Mouse (Mus musculus) thymus, postnatal 10 days (tissue): Measurements from ENCODE around the gene Slc24a3.

Source experiments
- DNase-seq, 2 experiments: peaks; one replicate each; pipeline ENCODE4 v3.0.0; 2021; ENCODE audit warnings: low spot score in 2 of 2

Gene Slc24a3

DNA sequence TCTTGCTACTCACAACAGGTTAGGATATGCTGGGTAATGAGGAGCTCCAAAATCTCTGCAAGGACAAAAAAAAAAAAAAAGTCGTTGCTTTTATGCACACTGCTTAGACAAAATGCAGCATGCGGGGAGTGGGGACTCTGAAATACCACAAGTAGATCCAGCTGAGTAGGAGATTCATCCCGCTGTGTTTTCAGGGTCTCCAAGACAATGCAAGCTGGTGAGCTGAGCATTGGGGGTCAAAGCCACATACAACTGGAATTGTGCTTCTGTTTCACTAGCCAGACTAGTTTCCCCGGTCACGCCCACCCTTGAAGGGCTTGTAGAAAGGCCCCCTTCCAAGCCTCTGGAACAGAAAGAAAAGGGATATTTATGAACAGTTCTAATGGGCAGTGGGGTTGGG, 270.8 kb downstream of the Slc24a3 start:
- no peak for DNase-seq

DNA sequence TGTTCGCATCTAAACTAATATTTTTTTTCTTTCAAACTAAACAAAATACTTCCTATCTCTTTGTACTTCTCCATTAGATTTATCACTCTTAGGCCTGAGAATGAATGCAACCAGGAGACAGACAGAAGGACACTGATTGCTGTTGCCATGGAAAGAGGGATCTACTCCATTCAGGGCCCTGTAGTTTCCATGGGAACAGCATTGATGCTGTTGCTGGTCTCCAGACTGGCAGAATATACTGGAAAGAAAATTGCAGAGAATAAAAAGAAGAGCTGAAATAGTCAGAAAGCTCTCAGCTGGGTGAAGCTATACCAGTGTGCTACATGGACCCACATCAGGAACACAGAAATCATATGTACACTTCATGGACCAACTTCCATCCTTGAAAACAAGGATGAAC, 272.2 kb downstream of the Slc24a3 start:
- no peak for DNase-seq

DNA sequence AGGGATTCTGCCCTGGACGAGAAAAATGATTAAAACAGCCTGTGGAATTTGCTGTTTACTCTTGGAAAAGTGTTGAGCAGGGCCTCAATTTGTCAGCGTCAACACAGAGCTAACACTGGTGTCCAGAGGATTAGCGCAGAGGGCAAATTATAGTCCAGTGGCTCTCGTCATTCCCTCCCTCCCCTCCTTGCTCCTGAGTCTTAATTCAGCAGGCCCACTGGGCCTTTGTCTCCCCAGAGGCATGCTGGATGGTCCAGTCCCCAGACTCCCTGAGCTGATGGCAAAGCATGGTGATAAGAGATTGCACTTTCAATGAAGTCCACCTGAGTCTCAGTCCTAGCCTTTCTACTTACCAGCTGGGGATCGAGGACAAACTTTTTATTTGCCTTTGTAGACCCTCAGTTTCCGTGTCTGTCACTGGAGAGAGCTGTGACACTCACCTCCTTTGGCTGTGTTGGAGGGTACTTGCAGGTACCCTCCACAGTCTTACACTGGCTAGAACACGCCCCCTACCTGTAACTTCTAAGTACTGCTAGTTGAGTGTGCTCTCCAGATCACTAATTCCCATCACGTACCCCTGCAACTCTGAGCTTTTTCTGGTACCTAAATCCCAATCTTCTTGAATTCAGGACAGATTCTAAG, 289.7 kb downstream of the Slc24a3 start:
- DNase-seq = no peak

DNA sequence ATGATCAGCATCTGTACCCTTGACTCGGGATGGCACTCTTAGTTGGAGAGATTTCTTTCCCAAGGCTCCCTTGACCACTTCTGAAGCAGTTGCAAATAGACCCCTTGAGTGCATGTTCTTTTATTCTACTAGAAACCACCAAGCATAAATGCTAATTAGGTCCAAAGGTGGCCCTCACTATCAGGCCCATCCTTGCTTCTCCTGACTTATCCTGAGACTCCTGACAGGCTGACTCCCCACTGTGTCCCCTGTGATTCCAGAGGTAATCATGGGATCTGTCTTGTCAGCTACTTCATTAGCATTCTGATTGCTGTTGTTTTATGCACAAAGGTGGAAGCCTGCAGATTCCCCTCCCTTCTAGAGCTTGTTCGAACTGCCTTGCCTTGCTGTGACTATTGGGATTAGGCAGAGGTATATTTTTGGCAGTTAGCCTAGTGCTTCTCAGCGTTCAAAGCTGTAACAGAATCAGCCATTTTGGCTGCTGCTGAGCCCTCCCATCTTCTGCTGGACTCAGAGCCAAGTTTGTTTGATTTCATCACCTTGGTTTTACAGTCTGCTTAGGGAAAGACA, 293.4 kb downstream of the Slc24a3 start:
- DNase-seq = no peak

DNA sequence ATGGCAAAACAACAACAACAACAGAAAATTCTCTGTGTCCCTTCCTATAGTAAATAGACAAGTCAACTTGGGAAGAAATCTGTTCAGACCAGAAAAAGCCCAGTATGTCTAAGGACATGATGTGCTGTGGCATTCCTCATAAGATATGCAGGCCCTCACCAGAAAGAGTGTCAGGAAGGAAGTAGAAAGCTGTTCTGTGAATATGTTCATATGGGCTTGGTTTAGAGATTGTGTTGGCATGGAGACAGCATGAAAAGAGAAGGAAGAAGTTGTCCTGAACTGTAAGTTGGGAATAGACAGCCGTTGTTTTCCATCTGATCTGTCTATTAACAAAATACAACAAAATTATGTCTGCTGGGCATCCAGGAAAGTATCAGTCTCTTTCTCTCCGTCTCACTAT, 294.7 kb downstream of the Slc24a3 start:
- no peak for DNase-seq

DNA sequence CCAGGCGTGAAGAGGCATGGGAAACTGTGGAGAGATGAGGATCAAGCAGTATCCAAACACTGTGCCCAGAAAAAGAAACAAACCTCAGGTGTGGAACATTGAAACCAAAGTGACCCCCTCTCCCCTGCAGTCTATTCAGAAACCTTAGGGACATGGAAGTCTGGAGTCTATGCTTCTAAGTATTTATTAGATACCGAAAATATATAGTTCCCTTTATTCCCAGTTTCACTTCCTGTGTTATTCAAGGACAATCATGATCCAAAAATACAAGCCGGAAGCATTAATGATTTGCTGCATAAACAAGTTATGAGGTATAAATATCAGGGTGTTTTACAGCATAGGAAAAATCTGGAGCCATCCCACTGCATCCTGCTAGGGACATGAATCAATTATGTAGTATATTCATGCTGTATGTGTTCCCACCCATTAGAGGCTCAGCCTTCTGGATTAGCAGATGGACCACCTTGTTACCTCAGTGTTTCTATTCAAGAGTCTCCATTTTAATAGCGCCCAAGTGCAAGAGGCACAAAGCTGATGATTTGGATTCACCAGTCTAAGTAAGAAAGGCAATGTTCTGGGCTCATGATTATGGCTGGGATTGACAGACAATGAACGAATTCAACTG, 301.3 kb downstream of the Slc24a3 start:
- no peak for DNase-seq

DNA sequence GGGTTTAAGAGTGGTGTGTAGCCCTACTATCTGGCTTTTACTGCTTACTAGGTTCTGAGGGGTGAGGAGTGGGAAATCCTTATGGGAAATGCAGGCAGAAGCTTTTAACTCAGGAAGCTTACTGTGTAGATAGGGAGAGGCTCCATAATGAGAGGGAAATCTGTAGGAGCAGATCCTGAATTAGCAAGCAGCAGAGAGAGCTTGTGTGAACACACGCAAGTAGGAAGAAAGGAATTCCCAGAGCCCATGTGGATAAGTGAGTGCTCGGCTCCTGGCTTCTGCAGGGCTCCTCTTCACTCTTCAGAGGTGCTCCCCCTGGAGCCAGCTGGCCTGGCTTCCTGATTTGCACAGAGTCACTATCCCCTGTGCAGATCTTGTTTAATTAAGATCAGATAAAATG, 309.9 kb downstream of the Slc24a3 start:
- no peak for DNase-seq

DNA sequence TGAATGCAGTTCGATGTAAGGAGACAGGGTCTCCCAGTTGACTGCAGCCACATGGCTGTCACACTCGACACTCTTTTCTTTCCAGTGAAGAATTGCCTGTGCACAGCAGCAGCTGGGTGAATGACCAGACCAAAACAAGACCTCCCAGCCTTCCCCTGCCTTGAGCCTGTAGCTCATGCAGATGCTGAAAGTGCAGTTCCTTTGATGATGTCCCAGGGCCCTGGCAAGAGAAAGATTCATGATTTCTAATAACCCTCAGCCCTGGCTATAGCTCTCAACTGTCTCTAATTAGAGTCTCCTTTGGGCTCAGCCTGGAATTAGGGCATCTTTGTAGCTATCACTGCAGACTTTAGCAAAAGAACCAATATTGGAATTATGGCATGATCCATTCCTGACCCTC, 312.1 kb downstream of the Slc24a3 start:
- no peak for DNase-seq

DNA sequence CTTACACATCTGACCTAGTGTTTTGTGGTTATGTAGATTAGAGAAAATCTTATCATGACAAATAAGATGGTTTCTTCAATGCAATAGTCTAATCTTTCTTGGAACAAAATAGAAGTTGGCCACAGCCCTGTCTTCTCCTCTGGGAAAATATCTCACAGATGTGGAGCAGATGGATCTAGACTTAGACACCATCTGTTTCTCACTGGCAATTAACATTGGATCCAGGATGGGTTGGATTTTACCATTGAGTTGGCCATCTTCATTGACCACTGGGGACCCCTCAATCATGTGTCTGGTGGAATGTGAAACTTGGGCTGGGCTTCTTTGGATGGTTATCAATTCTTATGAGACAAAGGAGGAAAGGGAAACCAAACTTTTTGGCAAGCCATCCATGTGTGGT, 332.7 kb downstream of the Slc24a3 start:
- no peak for DNase-seq

DNA sequence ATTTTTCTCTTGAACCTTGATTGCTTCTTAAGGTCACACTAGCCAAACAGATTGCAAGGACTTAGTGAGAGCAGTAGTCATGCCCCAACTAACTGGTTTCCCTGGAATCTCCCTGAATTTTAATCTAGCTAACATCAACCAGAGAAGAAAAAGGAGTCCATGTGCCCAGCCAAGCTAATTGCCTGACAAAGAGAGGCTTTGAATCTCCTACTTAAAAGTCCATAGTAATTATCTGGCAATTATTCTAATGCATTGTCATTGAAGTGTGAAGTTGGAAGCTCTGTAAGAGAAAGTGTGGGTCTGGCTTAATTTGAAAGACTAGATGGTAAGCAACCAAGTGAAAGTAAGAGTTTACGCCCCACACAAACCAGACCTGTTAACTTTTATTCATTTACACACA, 333.9 kb downstream of the Slc24a3 start:
- no peak for DNase-seq

DNA sequence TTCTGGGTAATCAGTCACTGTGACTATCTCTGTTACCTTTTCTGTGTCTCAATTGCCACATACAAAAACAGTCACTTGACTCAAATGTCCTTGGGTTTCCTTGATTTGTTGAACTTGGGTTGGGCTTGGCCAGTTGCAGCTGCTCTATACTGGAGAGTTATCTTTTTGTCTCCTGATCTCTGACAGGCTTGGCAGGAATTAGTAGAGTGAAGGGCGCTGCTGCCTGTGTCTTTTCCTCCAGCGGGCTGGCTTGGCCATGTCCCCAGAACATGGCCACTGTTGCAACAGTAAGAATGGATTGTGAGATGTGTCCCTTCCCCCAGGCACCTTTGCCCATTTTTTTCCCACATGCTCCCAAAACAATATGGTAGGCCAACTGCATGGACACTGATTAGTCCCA, 340.1 kb downstream of the Slc24a3 start:
- no peak for DNase-seq

DNA sequence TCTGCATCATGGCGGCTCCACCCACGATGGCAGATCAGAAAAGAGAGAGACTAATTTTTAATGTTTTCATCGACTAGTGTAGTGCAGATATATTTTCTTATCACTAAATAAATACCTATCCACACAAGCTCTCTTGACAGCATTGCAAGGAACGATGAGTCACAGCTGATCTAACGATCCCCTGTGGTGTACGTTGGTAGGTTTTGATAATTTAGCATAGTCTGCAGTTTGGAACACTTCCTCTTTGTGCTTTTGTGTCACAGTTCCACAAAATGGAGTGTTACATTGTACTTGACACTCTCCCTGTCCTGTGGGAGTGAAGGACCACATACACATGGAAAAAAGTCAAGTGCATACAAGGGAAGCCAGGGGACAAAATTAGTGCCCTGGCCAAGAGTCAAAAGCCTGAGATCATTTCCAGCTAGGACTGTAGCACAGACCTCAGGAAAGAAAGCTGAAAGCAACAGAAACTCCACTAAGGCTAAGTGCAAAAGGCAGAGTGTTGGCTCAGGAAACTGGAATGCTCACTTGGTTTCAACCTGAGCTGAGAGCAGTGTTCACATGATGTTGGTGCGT, 343.2 kb downstream of the Slc24a3 start:
- no peak for DNase-seq

DNA sequence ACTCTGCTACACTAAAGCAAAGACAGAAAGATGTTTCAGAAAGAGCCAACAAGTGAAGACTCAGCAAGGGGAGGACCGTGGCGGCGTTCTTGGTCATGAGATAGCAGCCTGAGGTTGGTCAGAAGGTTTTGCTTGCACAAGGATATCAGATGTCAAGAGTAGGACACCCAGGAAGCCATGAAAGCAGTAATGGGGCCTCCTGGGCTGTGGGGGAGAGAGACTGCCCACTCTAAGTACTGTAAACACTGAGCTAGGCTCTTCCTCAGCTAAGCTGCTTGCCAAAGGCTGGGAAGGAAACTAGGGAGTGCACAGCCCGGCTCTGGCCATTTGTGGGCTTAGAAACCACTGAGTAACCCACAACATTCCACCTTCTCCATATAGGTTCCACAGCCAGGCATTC, 348.4 kb downstream of the Slc24a3 start:
- DNase-seq = no peak

DNA sequence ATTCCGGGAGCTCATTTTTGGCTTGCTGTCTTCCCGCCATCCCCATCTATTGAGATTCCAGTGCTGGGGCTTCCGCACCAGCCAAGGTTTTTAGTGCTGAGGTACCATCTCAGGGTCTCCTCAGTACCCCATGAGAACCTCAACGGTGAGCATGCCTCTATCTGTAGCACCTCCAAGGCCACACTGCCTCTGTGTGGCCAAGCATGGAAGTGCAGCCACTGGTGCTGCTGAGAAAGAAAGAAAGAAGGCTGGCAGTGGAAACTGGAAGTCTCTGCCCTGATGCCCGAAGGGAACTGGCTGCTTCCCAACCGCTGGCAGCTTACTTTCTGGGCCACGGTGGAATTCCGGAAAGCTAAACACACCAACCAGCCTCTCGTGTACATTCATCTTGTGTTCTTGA, 349.8 kb downstream of the Slc24a3 start:
- peak in 1 of 2 experiments; percentile 19 for DNase-seq

DNA sequence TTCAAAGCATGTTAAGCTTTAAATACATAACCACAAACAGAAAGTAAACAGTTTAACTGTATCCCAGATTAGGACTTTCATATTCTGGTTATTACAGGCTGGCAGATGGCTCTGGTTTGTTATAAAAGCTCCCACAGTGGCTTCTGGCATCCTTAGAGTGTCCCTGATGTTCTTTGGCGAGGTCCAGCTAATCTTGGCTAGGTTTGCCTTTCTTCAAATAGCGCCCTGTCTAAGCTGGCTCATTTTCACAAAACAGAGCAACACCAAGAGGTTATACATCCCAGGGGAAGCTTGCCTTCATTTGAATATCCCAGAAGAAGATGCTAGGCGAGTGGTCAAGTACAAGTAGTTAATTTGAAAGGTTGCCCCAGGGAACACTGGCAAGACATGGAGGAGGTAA, 354.5 kb downstream of the Slc24a3 start:
- DNase-seq = no peak

DNA sequence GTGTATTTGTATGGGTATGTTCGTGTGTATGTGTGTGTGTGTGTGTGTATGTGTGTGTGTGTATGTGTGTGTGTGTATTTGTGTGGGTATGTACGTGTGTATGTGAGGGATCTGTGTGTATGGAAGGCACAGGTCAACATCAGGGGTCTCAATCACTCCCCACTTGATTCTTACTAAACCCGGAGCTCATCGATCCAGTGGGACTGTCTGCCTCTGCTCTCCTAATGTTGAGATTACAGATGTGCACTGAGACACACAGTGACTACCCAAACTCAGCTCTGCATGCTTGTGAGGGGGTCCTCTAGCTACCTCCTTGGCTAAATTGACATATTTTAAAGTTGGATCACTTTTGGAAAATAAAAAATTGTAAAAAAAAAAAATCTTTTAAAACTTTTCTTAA, 355.8 kb downstream of the Slc24a3 start:
- DNase-seq = no peak

DNA sequence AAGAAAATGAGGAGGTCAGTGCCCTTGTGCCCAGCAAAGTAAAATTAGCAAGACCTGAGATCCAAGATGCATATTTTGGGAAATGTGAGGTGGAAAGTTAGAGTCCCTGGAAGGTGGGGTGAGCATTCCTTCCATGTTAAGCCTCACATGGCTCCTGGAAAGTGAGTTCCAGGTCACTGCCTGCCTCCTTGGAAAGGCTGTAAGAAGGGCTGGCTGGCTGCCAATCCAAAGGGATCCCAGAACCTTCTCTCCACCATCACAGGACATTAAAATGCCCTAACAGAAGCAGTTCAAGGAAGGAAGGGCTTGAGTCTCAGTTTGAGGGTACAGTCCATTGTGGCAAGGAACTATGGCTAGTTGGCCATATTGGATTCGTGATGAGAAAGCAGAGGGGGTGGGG, 359.6 kb downstream of the Slc24a3 start:
- no peak for DNase-seq

DNA sequence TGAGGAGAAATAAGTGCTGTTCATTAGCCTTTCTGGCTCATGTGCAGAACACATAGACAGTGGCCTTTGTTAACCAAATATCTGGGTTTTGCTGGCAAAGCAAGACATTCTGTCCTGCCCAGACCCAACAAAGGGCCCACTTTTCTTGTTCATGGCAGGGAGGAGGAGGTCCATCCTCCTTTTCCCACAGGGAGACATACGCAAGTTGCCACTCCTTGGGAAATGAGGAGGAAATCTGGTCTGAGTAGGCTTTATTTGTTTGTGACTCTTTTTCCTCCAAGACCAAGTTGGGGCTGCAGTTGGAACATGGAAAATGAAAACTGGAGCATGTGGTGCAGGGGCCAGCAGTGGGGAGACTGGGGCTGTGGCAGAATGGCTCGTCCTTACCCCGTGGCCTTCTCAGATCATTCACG, 363.4 kb downstream of the Slc24a3 start:
- no peak for DNase-seq

DNA sequence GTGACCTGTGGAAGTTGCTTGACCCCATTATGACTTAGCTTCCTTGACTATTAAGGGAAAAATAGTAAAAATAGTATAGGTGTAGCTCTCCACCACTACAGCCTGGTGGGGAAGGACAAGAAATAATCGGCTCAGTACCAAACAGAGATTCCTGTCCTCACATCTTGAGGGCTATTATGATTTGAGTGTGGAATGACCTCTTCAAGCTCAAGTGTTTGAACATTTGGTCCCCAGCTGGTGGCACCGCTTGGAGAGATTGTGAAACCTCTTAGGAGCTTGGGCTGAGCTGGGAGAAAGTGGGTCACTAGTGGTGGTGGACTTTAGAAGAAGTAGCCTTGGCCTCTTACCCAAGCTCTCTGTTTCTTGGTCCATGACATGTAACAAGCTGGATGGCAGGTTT, 365.5 kb downstream of the Slc24a3 start:
- DNase-seq = no peak

DNA sequence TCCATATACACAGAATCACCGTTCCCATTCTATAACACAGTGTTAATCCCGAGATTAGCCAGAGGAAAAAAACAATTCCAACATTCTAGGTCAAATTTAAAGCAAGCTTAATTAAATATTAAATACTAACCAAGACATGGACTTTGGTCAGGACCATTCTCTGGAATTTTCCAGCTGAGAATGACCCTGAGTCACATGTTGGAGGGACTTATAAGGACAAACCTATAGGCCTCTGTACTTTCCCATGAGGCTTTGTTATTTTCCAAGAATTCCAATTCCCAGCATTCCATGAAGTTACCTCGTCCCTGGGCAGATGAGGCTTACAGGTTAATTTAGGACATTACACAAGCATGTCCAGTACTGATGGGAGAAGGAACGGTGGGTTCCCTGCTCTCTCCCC, 367.8 kb downstream of the Slc24a3 start:
- no peak for DNase-seq

DNA sequence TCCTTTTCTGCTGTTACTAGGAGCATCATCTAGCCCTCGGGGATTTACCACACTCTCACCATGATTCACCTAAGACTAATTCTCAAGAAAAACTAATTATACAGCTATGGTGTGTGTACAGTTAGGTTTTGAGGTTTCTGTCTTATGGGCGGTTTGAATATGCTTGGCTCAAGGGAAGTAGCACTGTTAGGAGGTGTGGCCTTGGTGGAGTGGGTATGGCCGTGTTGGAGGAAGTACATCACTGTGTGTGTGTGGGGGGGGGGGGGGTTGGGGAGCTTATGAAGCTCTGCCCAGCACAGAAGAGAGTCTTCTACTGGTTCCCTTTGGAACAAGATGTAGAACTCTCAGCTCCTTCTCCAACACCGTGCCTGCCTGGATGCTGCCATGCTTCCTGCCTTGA, 368.2 kb downstream of the Slc24a3 start:
- DNase-seq = no peak

DNA sequence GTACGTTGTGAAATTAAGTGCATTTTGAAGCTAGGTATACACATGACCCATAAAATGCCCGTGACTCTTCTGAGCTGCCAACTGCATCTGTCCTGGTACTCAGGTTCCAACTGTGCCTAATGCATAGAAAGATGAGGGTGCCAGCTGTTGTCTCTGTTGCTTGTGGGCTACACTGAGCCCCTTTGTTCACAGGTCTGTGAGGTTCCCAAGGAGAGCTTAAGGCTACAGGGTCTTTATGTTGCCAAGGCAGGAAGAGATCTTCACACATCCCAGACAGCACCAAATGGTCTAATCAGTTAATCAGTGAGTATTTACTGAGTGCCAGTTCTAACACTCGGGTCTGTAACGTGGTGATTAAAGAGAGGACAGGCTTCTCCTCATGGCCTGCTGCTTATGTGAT, 369.4 kb downstream of the Slc24a3 start:
- DNase-seq = no peak

DNA sequence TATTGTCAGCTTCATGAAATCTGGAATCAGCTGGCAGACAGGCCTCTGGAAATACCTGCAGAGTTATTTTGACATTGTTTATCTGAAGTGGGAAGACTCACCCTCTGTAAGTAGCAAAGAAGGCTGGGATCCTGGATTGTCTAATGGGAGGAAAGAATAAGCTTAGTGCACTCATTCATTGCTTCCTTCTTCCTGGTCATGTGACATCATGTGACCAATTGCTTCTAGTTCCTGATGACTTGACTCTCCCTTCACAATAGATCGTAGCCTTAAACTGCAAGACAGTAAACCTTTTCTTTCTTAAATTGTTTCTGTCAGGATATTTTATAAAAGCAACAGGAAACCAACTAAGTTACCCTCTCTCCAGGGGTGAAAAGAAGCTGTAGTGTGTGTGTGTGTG, 374.1 kb downstream of the Slc24a3 start:
- DNase-seq = no peak
